Mouse (Mus musculus) brain, embryonic 14.5 days (tissue): Measurements from ENCODE around the gene Slc43a1.

ENCODE experiments used
- CTCF ChIP-seq: fragments of 200-500 bp; IDR thresholded peaks from 2 replicates; pipeline ENCODE4 v1.5.1; 2012; ENCODE audit warnings: inconsistent platforms, mild to moderate bottlenecking, moderate library complexity, borderline replicate concordance; ENCODE audit not compliant: insufficient read depth, insufficient read length; ENCODE audit errors: extremely low read depth
- POLR2A ChIP-seq: fragments of 200-500 bp; IDR thresholded peaks from 2 replicates; pipeline ENCODE4 v1.6.1; 2012; ENCODE audit warnings: mild to moderate bottlenecking, inconsistent platforms, borderline replicate concordance; ENCODE audit not compliant: poor library complexity, insufficient read depth, insufficient read length, severe bottlenecking; ENCODE audit errors: extremely low read depth

DNA sequence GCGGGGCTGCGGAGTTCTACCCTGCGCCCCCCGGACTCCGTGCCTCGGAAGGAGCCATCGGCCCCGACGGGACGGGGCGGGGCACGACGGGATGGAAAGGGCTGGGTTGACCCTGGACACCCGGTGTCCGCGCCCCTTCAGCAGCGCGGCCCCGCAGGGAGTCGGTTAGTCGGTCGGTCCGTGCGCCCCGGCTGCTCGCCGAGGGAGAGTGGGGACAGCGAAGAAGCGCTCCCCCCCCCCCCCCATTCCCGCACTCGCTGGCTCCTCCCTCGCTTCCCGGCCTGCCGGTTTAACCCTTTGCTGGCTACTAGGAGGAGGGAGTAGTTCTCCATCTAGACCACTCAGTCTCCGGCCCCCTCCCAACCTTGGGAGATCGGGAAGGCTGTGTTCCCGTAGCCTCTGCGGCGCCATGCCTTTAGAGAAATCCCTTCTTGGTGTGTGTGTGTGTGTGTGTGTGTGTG lies 48.2 kb downstream of the Slc43a1 start:
- 0 out of 2 replicates have a peak, but pooled peaks have one; percentile 17 for TF ChIP-seq POLR2A
- TF ChIP-seq CTCF: no peak
